Mouse (Mus musculus): ENCODE results near the gene Trhde.

Trhde gene

GRCm38 (mm10) chr10:114802161-114802651 lies at the start of gene Trhde:
Gene Trhde (minus strand): TSS chr10:114802307.
- no peak for DNase-seq (ENCODE audit: low spot score in 2 of 2)

DNA sequence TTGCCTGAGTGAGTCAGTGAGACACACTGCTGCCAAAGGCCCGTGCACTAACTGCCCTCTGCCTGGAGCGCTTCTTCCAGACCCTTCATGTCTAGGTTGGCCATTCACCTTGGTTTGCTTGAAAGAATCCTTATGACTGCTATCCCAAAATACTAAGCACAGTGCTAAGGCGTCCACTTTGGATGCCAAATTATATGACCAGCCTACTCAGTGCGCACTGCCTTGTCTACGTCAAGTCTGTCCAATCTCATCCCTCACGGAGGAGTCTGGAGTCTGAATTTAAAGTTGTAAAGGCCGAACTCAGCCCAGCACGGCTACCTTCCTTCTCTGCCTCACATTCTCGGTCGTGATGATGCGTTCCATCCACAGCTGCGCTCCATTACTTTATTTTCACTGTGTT lies 39.9 kb upstream of the Trhde start:
- no peak for DNase-seq (ENCODE audit: low spot score in 2 of 2)

DNA sequence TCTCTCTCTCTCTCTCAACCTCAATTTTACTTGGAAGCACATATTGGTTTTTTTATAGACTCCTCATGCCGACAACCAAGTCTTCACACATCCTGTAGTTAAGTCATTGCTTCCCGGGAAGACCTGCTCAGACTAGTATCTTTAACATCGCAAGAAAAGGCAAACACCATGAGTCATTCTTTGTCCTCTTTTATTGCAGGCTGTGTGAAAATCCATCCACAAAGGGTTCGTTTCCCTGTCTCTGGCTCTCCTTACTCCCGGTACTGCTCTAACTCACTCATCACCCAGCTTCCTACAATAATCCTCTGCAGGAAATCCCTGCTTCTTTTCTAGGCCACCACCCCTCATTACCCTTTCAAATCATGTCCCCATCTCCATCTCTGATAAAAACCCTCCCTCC lies 39.3 kb upstream of the Trhde start:
- no peak for DNase-seq (ENCODE audit: low spot score in 2 of 2)

- DNase-seq (ENCODE audit: low spot score in 2 of 2) = no peak
Measured at GRCm38 (mm10) chr10:114831313-114831712, 29.2 kb upstream of the Trhde start.

- DNase-seq (ENCODE audit: low spot score in 2 of 2) = no peak
Measured at GRCm38 (mm10) chr10:114808799-114809198, 6.7 kb upstream of the Trhde start.

GRCm38 (mm10) chr10:114805884-114806283 lies 3.8 kb upstream of the Trhde start:
- no peak for DNase-seq (ENCODE audit: low spot score in 2 of 2)

DNA sequence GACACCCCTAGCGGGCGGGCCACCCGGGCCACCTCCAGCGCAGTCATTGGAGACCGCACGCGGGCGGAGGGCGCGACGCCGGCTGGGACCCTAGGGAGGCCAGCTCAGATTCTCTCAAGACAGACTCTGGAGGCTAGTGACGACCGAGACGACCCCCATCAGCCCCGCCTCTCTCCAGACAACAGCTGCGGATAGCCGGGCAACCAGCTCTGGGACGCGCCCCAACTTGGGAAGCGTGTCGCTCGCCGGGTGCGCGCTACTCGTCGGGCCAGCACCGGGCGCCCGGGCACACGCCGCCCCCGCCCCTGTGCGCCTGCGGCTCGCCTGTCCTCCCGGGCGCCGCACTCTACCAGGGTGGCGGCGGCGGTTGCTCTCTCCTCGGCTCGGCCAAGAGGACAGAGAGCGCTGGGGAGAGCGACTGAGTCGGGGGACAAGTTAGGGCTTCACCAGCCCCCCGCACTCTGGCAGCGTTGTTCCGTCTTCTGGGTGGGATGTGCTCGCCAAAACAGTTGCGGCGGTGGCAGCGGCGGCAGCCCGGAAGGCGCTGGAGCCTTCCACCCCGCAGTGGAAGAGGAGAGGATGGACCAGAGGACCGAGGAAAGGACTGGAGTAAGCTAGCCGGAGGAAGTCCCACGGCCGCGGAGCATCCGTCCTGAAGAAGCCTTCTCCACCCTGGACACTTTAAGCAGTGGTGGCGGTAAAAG lies 498 bp downstream of the Trhde start:
- no peak for DNase-seq (ENCODE audit: low spot score in 2 of 2)

DNA sequence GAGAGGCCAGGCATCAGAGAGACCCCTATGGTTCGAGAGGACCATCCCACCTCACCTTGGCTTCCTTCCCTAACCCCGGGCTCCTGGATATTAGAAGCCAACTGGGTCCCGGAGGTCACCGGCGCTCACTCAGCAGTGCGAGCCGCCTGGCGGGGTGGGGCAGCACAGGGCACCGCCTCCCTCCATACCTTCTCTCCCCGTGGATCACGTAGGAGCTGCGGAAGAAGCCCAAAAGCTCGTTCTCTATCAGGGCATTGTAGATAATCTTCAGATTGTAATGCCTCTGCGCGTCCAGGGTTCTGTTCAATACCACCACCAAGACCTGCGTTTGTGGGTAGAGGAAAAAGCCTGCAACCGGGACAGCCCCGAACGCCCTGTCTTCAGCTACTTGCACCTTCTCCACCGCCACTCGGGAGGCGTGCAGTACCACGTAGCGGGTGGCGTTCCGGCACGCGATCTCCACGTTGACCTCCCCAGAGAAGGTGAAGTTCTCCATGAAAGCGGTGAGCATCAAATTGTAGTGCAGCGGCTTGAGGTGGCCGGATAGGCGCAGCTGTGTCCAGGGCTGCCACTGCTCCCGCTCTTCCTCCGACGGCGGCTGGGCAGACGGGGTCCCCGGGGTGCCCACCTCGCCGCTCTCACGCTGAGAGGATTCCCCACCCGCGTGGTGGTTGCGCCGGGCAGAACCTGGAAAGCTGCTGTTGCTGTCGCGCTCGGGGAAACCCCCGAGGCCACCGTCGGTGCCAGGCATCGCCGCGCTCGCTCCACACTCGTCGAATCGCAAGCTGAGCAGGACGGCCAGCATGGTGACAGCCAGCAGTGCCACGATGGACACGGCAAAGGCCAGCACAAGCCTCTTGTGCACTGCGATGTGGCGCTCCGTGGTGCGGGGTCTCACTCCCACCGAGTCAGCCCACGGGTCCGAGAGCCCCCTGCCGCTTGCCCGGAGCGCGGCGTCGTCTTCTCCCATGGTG lies 1.5 kb downstream of the Trhde start:
- DNase-seq (ENCODE audit: low spot score in 2 of 2) = no peak

- DNase-seq (ENCODE audit: low spot score in 2 of 2) = no peak
Measured at GRCm38 (mm10) chr10:114799481-114799880, 2.6 kb downstream of the Trhde start.

DNA sequence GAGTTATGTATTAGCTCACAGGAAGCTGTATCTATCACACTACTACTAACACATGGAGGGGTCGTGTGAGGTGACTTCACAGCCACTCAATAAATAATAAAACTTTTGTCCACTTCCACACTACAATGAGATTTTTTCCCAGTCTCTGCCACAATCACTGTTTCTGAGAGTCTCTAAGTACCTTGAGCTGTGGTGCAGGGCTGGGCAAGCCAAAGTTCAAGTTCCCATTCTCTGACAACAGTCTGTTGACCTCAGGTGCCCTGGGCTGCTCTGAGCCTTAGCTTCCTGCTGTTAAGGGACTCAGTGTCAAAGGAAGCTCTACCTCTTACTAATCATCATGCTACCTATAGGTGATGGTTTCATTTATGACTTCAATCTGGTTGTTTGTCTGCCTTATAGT lies 3.3 kb downstream of the Trhde start:
- no peak for DNase-seq (ENCODE audit: low spot score in 2 of 2)

GRCm38 (mm10) chr10:114798218-114798617 lies 3.9 kb downstream of the Trhde start:
- no peak for DNase-seq (ENCODE audit: low spot score in 2 of 2)

DNA sequence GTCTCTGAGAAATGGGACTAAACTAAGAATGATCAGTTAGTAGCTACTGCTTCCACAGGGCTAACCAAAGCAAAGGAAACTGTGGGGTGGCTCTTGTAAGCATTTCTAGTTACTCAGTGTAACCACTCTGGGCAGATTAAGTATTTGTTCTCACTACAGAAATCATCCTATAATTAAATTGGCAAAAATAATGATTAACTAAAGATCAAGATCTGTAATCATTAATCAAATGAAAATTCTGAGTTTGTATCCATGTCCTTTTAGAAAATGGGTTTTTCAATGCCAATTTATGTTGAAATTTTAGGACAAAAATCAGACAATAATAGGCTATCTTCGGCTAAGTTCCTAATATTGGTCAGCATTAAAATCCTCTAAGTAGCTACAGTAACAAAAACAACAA lies 4.4 kb downstream of the Trhde start:
- DNase-seq (ENCODE audit: low spot score in 2 of 2) = no peak

DNA sequence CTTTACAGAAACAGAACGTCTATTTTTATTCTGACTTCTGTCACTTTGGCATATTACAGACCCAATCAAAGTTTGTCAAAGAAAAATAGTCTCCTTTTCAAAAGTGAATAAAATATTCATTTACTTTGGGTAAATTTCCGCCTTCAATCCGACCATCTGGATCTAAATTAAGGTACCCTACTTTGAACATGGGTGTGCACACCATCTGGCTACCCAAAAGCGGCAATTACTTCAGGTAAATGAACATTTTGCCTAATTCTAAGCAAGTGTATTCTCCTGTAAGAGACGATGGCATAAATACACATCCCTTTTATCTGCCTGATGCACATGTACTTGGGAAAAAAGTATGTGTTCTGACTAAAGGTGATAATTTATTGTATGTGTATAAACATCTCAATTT lies 5.2 kb downstream of the Trhde start:
- no peak for DNase-seq (ENCODE audit: low spot score in 2 of 2)

- no peak for DNase-seq (ENCODE audit: low spot score in 2 of 2)
Measured at GRCm38 (mm10) chr10:114794214-114794613, 7.9 kb downstream of the Trhde start.

GRCm38 (mm10) chr10:114765914-114766313 lies 36.2 kb downstream of the Trhde start:
- DNase-seq (ENCODE audit: low spot score in 2 of 2) = no peak

DNA sequence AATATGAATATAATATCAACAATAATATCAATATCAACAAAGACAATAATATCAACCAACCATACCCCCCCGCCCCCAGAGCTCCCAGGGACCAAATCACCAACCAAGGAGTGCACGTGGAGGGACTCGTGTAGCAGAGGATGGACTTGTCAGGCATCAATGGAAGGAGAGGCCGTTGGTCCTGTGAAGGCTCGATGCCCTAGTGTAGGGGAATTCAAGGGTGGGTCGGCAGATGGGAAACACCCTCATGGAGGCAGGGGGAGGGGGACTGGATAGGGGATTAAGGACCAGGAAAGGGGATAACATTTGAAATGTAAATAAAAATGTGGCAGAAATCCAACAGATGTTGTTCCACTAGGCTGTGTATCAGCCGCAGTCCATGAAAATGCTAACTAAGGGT lies 40.0 kb downstream of the Trhde start:
- no peak for DNase-seq (ENCODE audit: low spot score in 2 of 2)

- no peak for DNase-seq (ENCODE audit: low spot score in 2 of 2)
Measured at GRCm38 (mm10) chr10:114759240-114759639, 42.9 kb downstream of the Trhde start.

DNA sequence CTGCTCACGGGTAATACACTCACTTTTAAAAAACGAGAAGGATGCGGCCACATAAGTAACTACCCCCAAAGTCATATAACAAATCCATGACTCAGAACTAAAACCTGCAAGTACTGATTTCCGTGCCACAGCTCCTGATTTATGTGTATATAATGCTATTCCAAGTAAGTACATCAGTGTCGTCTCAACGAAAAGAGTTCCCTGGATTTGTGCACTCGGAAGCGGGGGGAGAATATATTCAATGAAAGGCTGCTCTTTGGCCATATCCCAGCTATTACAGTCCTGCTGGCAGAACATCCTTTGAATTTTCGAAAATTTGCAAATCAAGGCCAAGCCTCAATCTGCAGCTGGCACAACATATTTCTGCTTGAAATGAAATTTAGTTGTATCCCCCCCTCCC lies 43.5 kb downstream of the Trhde start:
- DNase-seq (ENCODE audit: low spot score in 2 of 2) = no peak

DNA sequence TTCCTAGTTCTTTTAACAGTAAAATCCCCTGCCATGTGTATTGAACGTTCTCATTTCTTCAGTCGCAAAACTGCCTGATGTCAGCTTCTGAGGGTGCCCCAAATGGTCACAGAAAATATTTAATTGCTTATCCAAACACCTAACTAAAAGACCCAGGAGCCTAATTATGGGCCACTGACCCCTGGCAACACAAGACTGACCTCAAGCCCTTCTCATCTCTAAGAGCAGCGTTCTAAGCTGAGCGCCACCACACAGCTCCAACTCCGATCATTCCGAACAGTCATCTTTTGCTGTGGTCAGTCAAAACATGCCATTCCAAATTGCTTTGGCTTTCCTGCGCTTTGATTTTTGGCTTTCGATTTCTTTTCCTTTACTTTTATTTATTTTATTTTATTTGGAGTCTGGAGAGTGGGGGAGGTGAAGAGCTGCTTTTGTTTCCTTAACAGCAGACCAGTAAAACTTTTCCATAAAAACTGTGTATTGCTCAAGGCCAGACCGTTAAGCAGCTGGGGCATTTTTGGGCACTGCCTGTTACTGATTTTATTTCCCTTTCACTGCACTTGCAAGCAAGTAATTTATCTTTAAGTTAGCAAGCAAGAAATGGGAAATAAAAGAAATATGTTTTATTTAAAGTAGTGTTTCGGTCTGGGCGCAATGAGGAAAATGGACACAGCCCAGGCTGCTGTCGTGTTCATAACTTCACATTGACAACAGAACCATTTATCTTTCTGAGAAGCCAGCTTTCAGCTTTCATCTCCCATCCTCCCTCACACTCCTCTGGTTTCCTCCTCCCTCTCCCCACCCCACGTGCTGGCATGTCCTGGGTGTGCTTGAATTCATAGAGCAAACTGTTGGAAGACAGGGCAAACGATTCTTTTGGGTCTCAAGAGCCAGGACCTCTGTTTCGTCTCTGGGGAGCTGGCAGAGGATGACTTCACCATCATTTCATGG lies 59.1 kb downstream of the Trhde start:
- DNase-seq (ENCODE audit: low spot score in 2 of 2) = no peak

- no peak for DNase-seq (ENCODE audit: low spot score in 2 of 2)
Measured at GRCm38 (mm10) chr10:114739916-114740315, 62.2 kb downstream of the Trhde start.

DNA sequence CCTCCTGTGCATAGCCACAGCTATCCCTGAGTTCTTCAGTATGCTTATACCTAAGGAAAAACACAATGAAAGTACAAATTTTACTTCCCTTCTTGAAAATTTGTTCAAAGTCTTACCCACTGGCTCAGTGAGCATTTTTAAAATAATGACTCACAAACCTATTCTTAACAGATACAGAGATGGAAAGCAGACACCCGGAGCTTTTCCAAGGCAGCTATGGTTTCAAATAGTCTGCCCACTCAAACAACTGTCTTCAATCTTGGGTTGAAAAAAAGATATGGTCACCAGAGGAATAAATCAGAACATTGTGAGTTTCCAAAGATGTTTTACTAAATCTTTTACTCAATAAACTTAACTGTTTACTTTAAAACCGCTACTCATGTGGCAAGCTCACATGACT lies 64.5 kb downstream of the Trhde start:
- DNase-seq (ENCODE audit: low spot score in 2 of 2) = no peak

DNA sequence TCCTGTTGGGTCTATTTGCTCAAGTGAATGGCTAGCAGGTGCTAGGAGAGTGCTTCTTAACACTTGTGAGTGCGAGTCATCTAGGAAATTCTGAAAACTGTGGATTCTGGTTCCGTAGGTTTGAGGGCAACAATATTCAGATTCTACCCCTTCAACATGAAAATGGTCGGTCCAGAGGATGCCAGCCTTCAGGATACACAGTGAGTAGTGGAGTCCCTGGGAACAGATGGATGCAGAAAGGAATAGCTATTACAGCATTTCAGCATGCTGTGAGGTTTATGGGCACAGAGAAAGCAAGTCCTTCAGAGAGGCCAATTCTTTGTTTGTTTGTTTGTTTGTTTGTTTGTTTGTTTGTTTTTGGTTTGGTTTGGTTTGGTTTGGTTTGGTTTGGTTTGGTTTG lies 65.7 kb downstream of the Trhde start:
- DNase-seq (ENCODE audit: low spot score in 2 of 2) = no peak
